ENCODE assay signal across 27 mouse cellular contexts in the genomic region with DNA sequence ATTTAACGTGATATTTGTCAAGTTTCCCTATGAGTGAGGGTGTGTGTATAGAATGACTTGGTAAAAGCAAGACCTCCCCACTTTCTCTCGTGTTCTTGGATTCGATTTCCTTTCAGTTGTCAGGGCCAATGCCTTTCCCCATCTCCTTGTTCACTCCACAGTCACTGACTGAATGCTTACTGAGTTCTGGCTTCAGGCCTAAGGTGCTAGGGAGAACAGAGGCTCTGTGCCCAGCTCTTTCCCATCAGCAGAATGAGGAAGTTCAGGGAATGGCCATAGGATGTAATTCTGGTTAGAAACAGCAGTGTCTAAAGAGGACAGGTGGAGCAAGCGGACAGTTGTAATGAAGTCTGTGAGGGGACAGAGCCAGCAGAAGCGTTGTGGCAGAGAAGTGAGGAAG.
DNase-seq lines count a peak whose midpoint lies in the region; ATAC-seq and TF ChIP-seq lines count a peak whose summit lies in the region.
"Had no signal": no experiment of that assay in that cellular context is flagged by ENCODE, and none has a peak within 500 bp of the region (broad histone marks: within the 10 kb centered on the region; RNA-seq: fewer than 3 reads in every experiment).

No protein-coding gene starts in this region.

- whole genome bisulfite sequencing in midbrain, embryonic 11.5 days = 92% methylated on average over 5 of the region's 5 CpGs
- WGBS in midbrain, embryonic 10.5 days = 93% methylated on average over 5 of the region's 5 CpGs
- 86% methylated on average over 5 of the region's 5 CpGs for WGBS in intestine, postnatal 0 days
- 84% methylated on average over 5 of the region's 5 CpGs for WGBS in forebrain, embryonic 14.5 days

- no peaks in the 10 kb centered on the region for H3K27me3 ChIP-seq in midbrain, embryonic 11.5 days (ENCODE audit: control insufficient read depth, insufficient read depth, low read length)
- no peaks in the 10 kb centered on the region for H3K27me3 ChIP-seq in midbrain, embryonic 10.5 days (ENCODE audit: low read depth, poor library complexity, severe bottlenecking)
- no peaks in the 10 kb centered on the region for H3K27me3 ChIP-seq in intestine, postnatal 0 days (replicated peaks; ENCODE audit: control insufficient read depth, insufficient read depth, low read length)
- H3K27me3 ChIP-seq in forebrain, embryonic 14.5 days (replicated peaks; ENCODE audit: control insufficient read depth, insufficient read depth, low read length) = no peaks in the 10 kb centered on the region
- H3K27me3 ChIP-seq: CH12.LX; embryonic facial prominence, embryonic 13.5 days; intestine, embryonic 15.5 days; Patski had no signal

- no peak for TF ChIP-seq CTCF in intestine, postnatal 0 days (IDR thresholded peaks at IDR 0.05; ENCODE audit: low read depth)

- no peak overlapping the region for H3K9ac ChIP-seq in midbrain, embryonic 11.5 days (ENCODE audit: low read length)
- no peak overlapping the region for H3K9ac ChIP-seq in intestine, postnatal 0 days (ENCODE audit: low read depth, low read length)
- no peak overlapping the region for H3K9ac ChIP-seq in forebrain, embryonic 14.5 days (ENCODE audit: low read length)
- H3K9ac ChIP-seq: embryonic facial prominence, embryonic 13.5 days; forebrain, embryonic 12.5 days; hindbrain, embryonic 13.5 days; intestine, embryonic 15.5 days had no signal

- no peaks in the 10 kb centered on the region for H3K36me3 ChIP-seq in midbrain, embryonic 11.5 days (ENCODE audit: control insufficient read depth, insufficient read depth, low read length)
- no peaks in the 10 kb centered on the region for H3K36me3 ChIP-seq in midbrain, embryonic 10.5 days
- H3K36me3 ChIP-seq in intestine, postnatal 0 days (ENCODE audit: control insufficient read depth, insufficient read depth) = no peaks in the 10 kb centered on the region
- H3K36me3 ChIP-seq in forebrain, embryonic 14.5 days (ENCODE audit: control insufficient read depth, insufficient read depth, low read length) = no peaks in the 10 kb centered on the region
- H3K36me3 ChIP-seq: embryonic facial prominence, embryonic 10.5 days; embryonic facial prominence, embryonic 13.5 days; forebrain, embryonic 12.5 days; G1E; hindbrain, embryonic 10.5 days; hindbrain, embryonic 13.5 days; intestine, embryonic 15.5 days had no signal

- no peaks in the 10 kb centered on the region for H3K9me3 ChIP-seq in midbrain, embryonic 11.5 days (ENCODE audit: control insufficient read depth, low read length)
- no peaks in the 10 kb centered on the region for H3K9me3 ChIP-seq in midbrain, embryonic 10.5 days (replicated peaks)
- no peaks in the 10 kb centered on the region for H3K9me3 ChIP-seq in intestine, postnatal 0 days (ENCODE audit: control insufficient read depth)
- H3K9me3 ChIP-seq in forebrain, embryonic 14.5 days (replicated peaks; ENCODE audit: control insufficient read depth, low read length) = no peaks in the 10 kb centered on the region
- H3K9me3 ChIP-seq: embryonic facial prominence, embryonic 10.5 days; embryonic facial prominence, embryonic 13.5 days; forebrain, embryonic 12.5 days; G1E; hindbrain, embryonic 10.5 days; hindbrain, embryonic 13.5 days; intestine, embryonic 15.5 days had no signal

- DNase-seq in cerebellum, adult 18-20 months = peak; percentile 30 to 50
- DNase-seq in cerebellum, postnatal 4 days (ENCODE audit: low spot score in 2 of 2) = no peak
- peak; percentile 80 for DNase-seq in midbrain, embryonic 11.5 days (ENCODE audit: low spot score, missing footprints)
- DNase-seq in midbrain, embryonic 10.5 days (ENCODE audit: low spot score) = no peak
- DNase-seq in cerebellum, postnatal 10 days = peak; percentile 42 to 67
- no peak for DNase-seq in forebrain, embryonic 14.5 days (ENCODE audit: low spot score)
- DNase-seq: adrenal gland, adult 2 months; adrenal gland, postnatal 14 days; B cell, adult 2 months; embryo, embryonic 11 days; gastrocnemius, postnatal 10 days; gastrocnemius, postnatal 36 days; kidney, adult 2 months had no signal

- ATAC-seq in midbrain, embryonic 11.5 days (ENCODE audit: low FRiP score) = no peak
- no peak for ATAC-seq in intestine, postnatal 0 days
- ATAC-seq in forebrain, embryonic 14.5 days = no peak
- ATAC-seq: forebrain, embryonic 16.5 days; hindbrain, embryonic 16.5 days; intestine, embryonic 15.5 days; Patski had no signal

- no peaks in the 10 kb centered on the region for H3K4me1 ChIP-seq in midbrain, embryonic 11.5 days (ENCODE audit: control insufficient read depth, insufficient read depth, low read length)
- peaks cover 5% of the 10 kb centered on the region; the same call in 1 of the 2 replicates for H3K4me1 ChIP-seq in midbrain, embryonic 10.5 days
- no peaks in the 10 kb centered on the region; the same call in 1 of the 2 replicates for H3K4me1 ChIP-seq in intestine, postnatal 0 days (replicated peaks; ENCODE audit: control insufficient read depth, insufficient read depth, low read length)
- no peaks in the 10 kb centered on the region for H3K4me1 ChIP-seq in forebrain, embryonic 14.5 days (ENCODE audit: control insufficient read depth, insufficient read depth, low read length)
- H3K4me1 ChIP-seq: intestine, embryonic 15.5 days had no signal

- no peak overlapping the region for H3K4me3 ChIP-seq in midbrain, embryonic 11.5 days (ENCODE audit: low read depth, low read length)
- H3K4me3 ChIP-seq in midbrain, embryonic 10.5 days = no peak overlapping the region
- H3K4me3 ChIP-seq in intestine, postnatal 0 days (ENCODE audit: low read depth, low read length) = no peak overlapping the region
- H3K4me3 ChIP-seq in forebrain, embryonic 14.5 days (ENCODE audit: low read depth, low read length) = no peak overlapping the region
- H3K4me3 ChIP-seq: embryonic facial prominence, embryonic 10.5 days; embryonic facial prominence, embryonic 13.5 days; erythroblast, embryonic 14.5 days; forebrain, embryonic 12.5 days; hindbrain, embryonic 10.5 days; hindbrain, embryonic 13.5 days; intestine, embryonic 15.5 days had no signal

- H3K4me2 ChIP-seq in midbrain, embryonic 11.5 days = no peak overlapping the region
- H3K4me2 ChIP-seq in intestine, postnatal 0 days (replicated peaks; ENCODE audit: low read depth) = no peak overlapping the region
- no peak overlapping the region for H3K4me2 ChIP-seq in forebrain, embryonic 14.5 days (ENCODE audit: low read length)
- H3K4me2 ChIP-seq: embryonic facial prominence, embryonic 13.5 days; forebrain, embryonic 12.5 days; heart, embryonic 11.5 days; hindbrain, embryonic 13.5 days; intestine, embryonic 15.5 days had no signal

- no peak overlapping the region for H3K27ac ChIP-seq in midbrain, embryonic 11.5 days (ENCODE audit: low read depth, low read length)
- H3K27ac ChIP-seq in midbrain, embryonic 10.5 days (replicated peaks) = no peak overlapping the region
- no peak overlapping the region for H3K27ac ChIP-seq in intestine, postnatal 0 days (ENCODE audit: low read depth, low read length)
- H3K27ac ChIP-seq in forebrain, embryonic 14.5 days (ENCODE audit: low read depth, low read length) = no peak overlapping the region
- H3K27ac ChIP-seq: embryonic facial prominence, embryonic 10.5 days; embryonic facial prominence, embryonic 13.5 days; forebrain, embryonic 12.5 days; hindbrain, embryonic 13.5 days; intestine, embryonic 15.5 days had no signal

Comparison
In these comparisons a context has a peak if more than half of its experiments do, and no peak if none do; other contexts are left out.
1. DNase-seq: peak in cerebellum, adult 18-20 months (2 of 2), midbrain, embryonic 11.5 days (single experiment) and cerebellum, postnatal 10 days (2 of 2); none in cerebellum, postnatal 4 days (0 of 2), midbrain, embryonic 10.5 days (single experiment) and forebrain, embryonic 14.5 days (single experiment).